Mouse (Mus musculus) liver, embryonic 11.5 days (tissue): Measurements from ENCODE around the gene Sdsl. TPM values are rescaled to one million over a fixed set of nuclear protein-coding genes. Genes with fewer than 3 reads are reported as not detected.

Experiments used
- ATAC-seq: fragments of 200-750 bp; cut with Nextera tagmentation; replicated peaks from 2 replicates; pipeline ENCODE4 v1.8.0; 2017; ENCODE audit warnings: moderate number of reproducible peaks, mild to moderate bottlenecking, moderate TSS enrichment, moderate library complexity; ENCODE audit not compliant: low FRiP score
- DNase-seq: peaks from one replicate; pipeline ENCODE4 v3.0.0-alpha.2; 2017; ENCODE audit warnings: low spot score
- H3K27ac ChIP-seq: fragments of 300-500 bp; sonication (generic); 2 replicates; pipeline ENCODE4 v1.5.1; 2014; ENCODE audit warnings: mild to moderate bottlenecking, low read depth, low read length, control low read depth
- H3K27me3 ChIP-seq: fragments of 300-500 bp; sonication (generic); replicated peaks from 2 replicates; pipeline ENCODE4 v1.6.1; 2014; ENCODE audit warnings: low read length, mixed read lengths; ENCODE audit not compliant: control insufficient read depth, insufficient read depth
- H3K36me3 ChIP-seq: fragments of 300-500 bp; sonication (generic); 2 replicates; pipeline ENCODE4 v1.6.1; 2014; ENCODE audit warnings: mild to moderate bottlenecking, low read length, moderate library complexity, mixed read lengths; ENCODE audit not compliant: control insufficient read depth, insufficient read depth
- H3K4me1 ChIP-seq: fragments of 300-500 bp; sonication (generic); replicated peaks from 2 replicates; pipeline ENCODE4 v1.6.1; 2014; ENCODE audit warnings: low read length, mixed read lengths; ENCODE audit not compliant: control insufficient read depth, insufficient read depth
- H3K4me2 ChIP-seq: fragments of 300-500 bp; sonication (generic); 2 replicates; pipeline ENCODE4 v1.6.1; 2014; ENCODE audit warnings: mild to moderate bottlenecking, control low read depth, moderate library complexity
- H3K4me3 ChIP-seq: fragments of 300-500 bp; sonication (generic); 2 replicates; pipeline ENCODE4 v1.5.1; 2014; ENCODE audit warnings: low read depth, low read length, control low read depth
- H3K9ac ChIP-seq: fragments of 300-500 bp; sonication (generic); 2 replicates; pipeline ENCODE4 v1.6.1; 2014; ENCODE audit warnings: low read depth, low read length, control low read depth
- H3K9me3 ChIP-seq: fragments of 300-500 bp; sonication (generic); 2 replicates; pipeline ENCODE4 v1.6.1; 2016; ENCODE audit warnings: low read length, inconsistent platforms, mixed read lengths; ENCODE audit not compliant: control insufficient read depth
- WGBS: fragments of 180-500 bp; shearing (Covaris S2); extraction: QIAGEN DNeasy Blood & Tissue Kit; methylation state at CpG from one replicate; pipeline ENCODE4 v1.1.7; 2014; 5-methylcytosine and 5-hydroxymethylcytosine counted together
- polyA plus RNA-seq: library from polyadenylated mRNA; unstranded; fragments of >200 nt; fragmentation: Nextera tagmentation; extraction: Ambion mirVana; gene quantifications from 2 replicates; pipeline ENCODE4 v1.2.1, GENCODE M21; 2014

The Sdsl gene
- polyA plus RNA-seq, 1 experiment from 2014 or later = 2.3 TPM

- peak within 1 kb of the TSS; percentile 62 for H3K4me3 ChIP-seq
- peak within 1 kb of the TSS; percentile 62 for H3K9ac ChIP-seq
- under 1% methylated on average over 36 of the region's 36 CpGs for WGBS
- no peaks in the 10 kb centered on the region for H3K36me3 ChIP-seq
- DNase-seq (peak; percentile 97), ATAC-seq (peak; percentile 95)
- H3K27ac ChIP-seq = no peak within 1 kb of the TSS
- peak within 1 kb of the TSS; percentile 91 for H3K4me2 ChIP-seq
- no peaks in the 10 kb centered on the region for H3K27me3 ChIP-seq
- no peaks in the 10 kb centered on the region for H3K9me3 ChIP-seq
- H3K4me1 ChIP-seq = peaks cover 17% of the 10 kb centered on the region; the same call in 1 of the 2 replicates
These were observed 38.5 kb upstream of the Sdsl start, which contains the start of gene Slc8b1 for GRCm38 (mm10) chr5:120510982-120511642. Gene Slc8b1, plus strand, starts transcription at chr5:120511168.

GRCm38 (mm10) chr5:120507311-120507710 is 34.7 kb upstream of the Sdsl start:
- DNase-seq = no peak
- H3K9me3 ChIP-seq = no peaks in the 10 kb centered on the region
- 56% methylated on average over 4 of the region's 4 CpGs for WGBS

GRCm38 (mm10) chr5:120506490-120506889 is 33.9 kb upstream of the Sdsl start:
- H3K9ac ChIP-seq = no peak overlapping the region
- ATAC-seq = no peak
- WGBS = 74% methylated on average over 9 of the region's 9 CpGs

More at GRCm38 (mm10) chr5:120507311-120507710, 34.7 kb upstream of the Sdsl start:
- no peak overlapping the region for H3K27ac ChIP-seq
- ATAC-seq = no peak
- H3K4me2 ChIP-seq = no peak overlapping the region
- peaks cover 18% of the 10 kb centered on the region for H3K4me1 ChIP-seq
- H3K27me3 ChIP-seq = no peaks in the 10 kb centered on the region
- H3K9ac ChIP-seq = no peak overlapping the region
- no peak overlapping the region for H3K4me3 ChIP-seq
- H3K36me3 ChIP-seq = no peaks in the 10 kb centered on the region

GRCm38 (mm10) chr5:120505781-120506180 is 33.2 kb upstream of the Sdsl start:
- Histone ChIP-seq H3K36me3 (no peaks in the 10 kb centered on the region), H3K9ac (0 out of 2 replicates have a peak overlapping the region, but pooled peaks have one; percentile 18), H3K27ac (no peak overlapping the region), H3K9me3 (no peaks in the 10 kb centered on the region), H3K4me1 (peaks cover 17% of the 10 kb centered on the region), H3K4me2 (peak overlapping the region; percentile 48), H3K27me3 (no peaks in the 10 kb centered on the region), H3K4me3 (0 out of 2 replicates have a peak overlapping the region, but pooled peaks have one; percentile 18)
- no peak for ATAC-seq
- DNase-seq = no peak
- WGBS = 60% methylated on average over 9 of the region's 9 CpGs

More at GRCm38 (mm10) chr5:120506490-120506889, 33.9 kb upstream of the Sdsl start:
- H3K4me2 ChIP-seq = no peak overlapping the region
- no peak for DNase-seq
- no peaks in the 10 kb centered on the region for H3K9me3 ChIP-seq
- no peak overlapping the region for H3K27ac ChIP-seq
- H3K36me3 ChIP-seq = no peaks in the 10 kb centered on the region
- H3K4me1 ChIP-seq = peaks cover 21% of the 10 kb centered on the region
- no peak overlapping the region for H3K4me3 ChIP-seq
- no peaks in the 10 kb centered on the region for H3K27me3 ChIP-seq

GRCm38 (mm10) chr5:120505368-120505767 is 32.8 kb upstream of the Sdsl start:
- ATAC-seq (peak; percentile 34), DNase-seq (peak; percentile 75)
- H3K4me1 ChIP-seq = peaks cover 15% of the 10 kb centered on the region
- H3K27me3 ChIP-seq = no peaks in the 10 kb centered on the region
- 0 out of 2 replicates have a peak overlapping the region, but pooled peaks have one; percentile 18 for H3K4me3 ChIP-seq
- no peaks in the 10 kb centered on the region for H3K9me3 ChIP-seq
- 0 out of 2 replicates have a peak overlapping the region, but pooled peaks have one; percentile 18 for H3K9ac ChIP-seq
- peak overlapping the region; percentile 48 for H3K4me2 ChIP-seq
- no peaks in the 10 kb centered on the region for H3K36me3 ChIP-seq
- WGBS = 20% methylated on average over 16 of the region's 16 CpGs
- no peak overlapping the region for H3K27ac ChIP-seq

GRCm38 (mm10) chr5:120503144-120503795 is 30.7 kb upstream of the Sdsl start, which contains the start of gene Plbd2:
Gene Plbd2, minus strand, starts transcription at chr5:120503625.
- H3K27ac ChIP-seq = no peak within 1 kb of the TSS
- peak within 1 kb of the TSS; percentile 97 for H3K4me2 ChIP-seq
- H3K36me3 ChIP-seq = no peaks in the 10 kb centered on the region
- no peaks in the 10 kb centered on the region for H3K9me3 ChIP-seq
- peak within 1 kb of the TSS; percentile 81 for H3K9ac ChIP-seq
- ATAC-seq = peak; percentile 69
- H3K27me3 ChIP-seq = no peaks in the 10 kb centered on the region
- peak; percentile 96 for DNase-seq
- under 1% methylated on average over 49 of the region's 55 CpGs for WGBS
- H3K4me1 ChIP-seq = peaks cover 15% of the 10 kb centered on the region
- H3K4me3 ChIP-seq = peak within 1 kb of the TSS; percentile 91

GRCm38 (mm10) chr5:120502675-120503143 is 30.1 kb upstream of the Sdsl start:
- 3% methylated on average over 12 of the region's 12 CpGs for WGBS
- Histone ChIP-seq H3K9me3 (no peaks in the 10 kb centered on the region), H3K36me3 (no peaks in the 10 kb centered on the region), H3K9ac (peak overlapping the region; percentile 81), H3K4me1 (peaks cover 15% of the 10 kb centered on the region), H3K4me2 (peak overlapping the region; percentile 97), H3K27me3 (no peaks in the 10 kb centered on the region), H3K4me3 (peak overlapping the region; percentile 91), H3K27ac (no peak overlapping the region)
- ATAC-seq = no peak
- DNase-seq = no peak

- 58% methylated on average over 9 of the region's 9 CpGs for WGBS
- no peak for ATAC-seq
- peak overlapping the region; percentile 81; the same call in 1 of the 2 replicates for H3K9ac ChIP-seq
- no peaks in the 10 kb centered on the region for H3K9me3 ChIP-seq
- peaks cover 15% of the 10 kb centered on the region for H3K4me1 ChIP-seq
- peak overlapping the region; percentile 91 for H3K4me3 ChIP-seq
- no peaks in the 10 kb centered on the region for H3K27me3 ChIP-seq
- H3K27ac ChIP-seq = no peak overlapping the region
- H3K36me3 ChIP-seq = 0 out of 2 replicates have a peak, but pooled peaks cover 1% of the 10 kb centered on the region
- peak overlapping the region; percentile 97 for H3K4me2 ChIP-seq
- no peak for DNase-seq
These were observed 29.6 kb upstream of the Sdsl start for GRCm38 (mm10) chr5:120502147-120502621.
